Mouse (Mus musculus) left cerebral cortex, adult 2 months (tissue): ENCODE results near the gene Parp4. TPM values are rescaled to one million over a fixed set of nuclear protein-coding genes. Genes with fewer than 3 reads are reported as not detected.
A peak's percentile ranks its signal among the peaks of the same experiment; 100 is the strongest.

ENCODE experiments used
- DNase-seq, 2 experiments: peaks; one replicate each; pipeline ENCODE4 v3.0.0; 2021 to 2022; ENCODE audit warnings: low spot score in 2 of 2, mixed read lengths in 1 of 2; ENCODE audit errors: extremely low spot score in 1 of 2
- H3K27ac ChIP-seq: fragments of 200-600 bp; 2 replicates; pipeline ENCODE4 v1.8.1; 2022
- H3K4me3 ChIP-seq: fragments of 200-600 bp; 2 replicates; pipeline ENCODE4 v1.8.1; 2022
- CTCF ChIP-seq: fragments of 200-600 bp; IDR thresholded peaks from 2 replicates; pipeline ENCODE4 v1.8.1; 2022; ENCODE audit warnings: antibody characterized with exemption, mild to moderate bottlenecking, moderate library complexity
- intact Hi-C: fragments of 180-260 bp; cut with DNase I; formaldehyde crosslinking; loops from one replicate; pipeline ENCODE4 v1.15.1; 2025
- total RNA-seq, 2 experiments: library from RNA; stranded (reverse); gene quantifications; 2 replicates each; pipeline ENCODE4 v1.2.3; 2021

Gene Parp4
- total RNA-seq, 2 experiments from 2014 or later = 4.6 to 5.8 TPM

GRCm38 (mm10) chr14:56626202-56626601 lies 50.8 kb downstream of the Parp4 start:
- no peak for TF ChIP-seq CTCF
- DNase-seq = no peak
- intact Hi-C loops = no loop called here
- Histone ChIP-seq H3K27ac (no peak overlapping the region), H3K4me3 (no peak overlapping the region)

DNA sequence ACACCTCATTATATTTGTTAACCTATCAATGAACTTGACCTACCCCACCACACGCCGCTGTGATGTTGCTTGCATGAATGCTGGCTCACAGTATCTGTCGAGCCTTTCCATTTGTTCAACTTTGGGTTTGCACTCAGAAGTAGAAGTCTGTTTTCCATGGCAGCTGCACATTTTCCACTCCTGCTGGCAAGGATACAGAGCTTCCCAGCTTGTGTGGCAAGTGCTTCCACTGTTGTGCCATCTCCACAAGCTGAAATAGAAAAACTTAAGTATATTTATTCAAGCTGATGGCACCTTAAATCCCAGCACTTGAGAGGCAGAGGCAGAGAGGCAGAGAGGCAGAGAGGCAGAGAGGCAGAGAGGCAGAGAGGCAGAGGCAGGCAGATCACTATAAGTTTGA lies 52.9 kb downstream of the Parp4 start:
- DNase-seq = peak in 1 of 2 experiments; percentile 12
- no peak overlapping the region for H3K4me3 ChIP-seq
- H3K27ac ChIP-seq = no peak overlapping the region
- intact Hi-C loops = no loop called here
- TF ChIP-seq CTCF = no peak

GRCm38 (mm10) chr14:56631109-56631508 lies 55.7 kb downstream of the Parp4 start:
- Histone ChIP-seq H3K4me3 (no peak overlapping the region), H3K27ac (no peak overlapping the region)
- no peak for TF ChIP-seq CTCF
- DNase-seq = no peak
- intact Hi-C loops = no loop called here

DNA sequence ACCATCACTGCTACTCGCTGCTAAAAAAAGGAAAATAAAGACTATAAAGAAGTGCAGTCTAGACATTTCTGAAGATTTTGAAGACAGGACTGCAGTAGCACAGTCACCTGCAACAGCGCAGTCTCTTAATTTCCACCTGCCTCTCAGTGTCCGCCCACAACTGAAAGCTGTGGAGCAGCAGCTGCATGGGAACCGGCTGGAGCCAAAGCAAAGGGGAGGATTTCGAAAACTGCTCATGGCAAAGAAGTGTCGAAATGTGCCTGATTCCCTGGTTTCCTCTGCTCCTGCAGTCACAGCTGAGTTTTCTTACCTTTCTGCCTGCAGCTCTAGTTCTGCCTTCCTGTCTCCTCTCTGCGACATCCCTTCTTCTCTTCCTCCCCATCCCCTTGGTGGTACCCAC lies 71.8 kb downstream of the Parp4 start:
- intact Hi-C loops = no loop called here
- peak in 1 of 2 experiments; percentile 21 for DNase-seq
- no peak overlapping the region for H3K27ac ChIP-seq
- no peak overlapping the region for H3K4me3 ChIP-seq
- TF ChIP-seq CTCF = no peak

DNA sequence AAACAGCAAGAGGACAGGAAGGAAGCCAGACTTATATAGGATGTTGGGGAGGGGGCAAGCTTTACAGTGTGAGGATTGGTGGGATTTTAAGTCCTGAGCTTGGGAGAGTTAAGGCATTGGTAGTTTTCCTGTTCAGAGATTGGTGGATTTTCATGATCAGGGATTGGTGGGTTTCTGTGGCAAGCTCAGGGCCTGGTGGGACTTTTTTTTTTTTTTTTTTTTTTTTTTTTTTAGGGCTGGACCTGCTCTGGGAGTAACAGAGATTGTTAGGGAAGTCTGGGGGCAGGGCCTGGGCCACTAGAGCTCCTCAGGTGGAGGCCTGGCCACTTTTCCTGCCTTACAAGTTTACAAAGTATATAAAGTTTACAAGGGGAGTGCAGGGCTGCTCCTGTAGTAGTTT lies 74.0 kb downstream of the Parp4 start:
- no peak for DNase-seq
- H3K27ac ChIP-seq = no peak overlapping the region
- TF ChIP-seq CTCF = no peak
- intact Hi-C loops = no loop called here
- H3K4me3 ChIP-seq = no peak overlapping the region

DNA sequence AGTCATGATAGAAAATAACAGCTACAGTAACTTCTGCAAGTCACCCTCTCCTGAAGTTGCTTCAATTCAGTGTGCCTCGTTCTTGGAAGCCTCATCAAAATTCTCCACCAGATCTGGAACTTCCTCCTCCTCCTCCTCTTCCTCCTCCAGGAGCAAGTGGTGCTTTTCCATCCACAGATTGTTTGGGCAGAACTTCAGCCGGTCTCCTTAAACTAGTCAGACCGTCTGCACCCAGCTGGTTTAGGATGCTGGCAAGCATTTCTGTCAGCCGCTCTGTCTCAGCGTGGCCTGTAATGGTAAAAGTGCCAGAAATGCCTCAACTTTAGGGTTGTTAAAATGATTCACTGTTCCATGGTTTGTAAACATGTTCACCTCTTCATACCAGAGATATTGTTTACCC lies 90.2 kb downstream of the Parp4 start:
- Histone ChIP-seq H3K4me3 (no peak overlapping the region), H3K27ac (no peak overlapping the region)
- peak in 1 of 2 experiments; percentile 15 for DNase-seq
- no peak for TF ChIP-seq CTCF
- intact Hi-C loops = loop anchor here (5.0 kb wide), 2 partner anchors 222 to 288 kb away; partner anchors contain the start of gene Zmym2

GRCm38 (mm10) chr14:56666909-56667308 lies 91.5 kb downstream of the Parp4 start:
- no peak for DNase-seq
- no peak for TF ChIP-seq CTCF
- H3K27ac ChIP-seq = no peak overlapping the region
- H3K4me3 ChIP-seq = no peak overlapping the region
- intact Hi-C loops = loop anchor here (5.0 kb wide), 2 partner anchors 220 to 290 kb away; partner anchors contain the start of gene Zmym2

- no peak; the same call in 1 of the 2 replicates for TF ChIP-seq CTCF
- Histone ChIP-seq H3K4me3 (peak within 1 kb of the TSS; percentile 78), H3K27ac (peak within 1 kb of the TSS; percentile 93)
- DNase-seq = peak; percentile 100
- intact Hi-C loops = loop anchor here (2.0 to 5.0 kb wide), 4 partner anchors 95 to 291 kb away; partner anchors contain the start of gene Zmym2
These were observed 92.8 kb downstream of the Parp4 start, which contains the start of gene Mphosph8 for GRCm38 (mm10) chr14:56667969-56668802. TSS of gene Mphosph8 (plus strand) at chr14:56668248.

- Histone ChIP-seq H3K27ac (peak overlapping the region; percentile 93), H3K4me3 (peak overlapping the region; percentile 78)
- intact Hi-C loops = loop anchor here (2.0 to 5.0 kb wide), 4 partner anchors 96 to 292 kb away; partner anchors contain the start of gene Zmym2
- DNase-seq = no peak
- TF ChIP-seq CTCF = no peak
These were observed 93.7 kb downstream of the Parp4 start for GRCm38 (mm10) chr14:56669046-56669620.

- H3K4me3 ChIP-seq = no peak overlapping the region
- H3K27ac ChIP-seq = no peak overlapping the region
- intact Hi-C loops = loop anchor here (10.0 kb wide), 1 partner anchor 259 kb away; no protein-coding TSS in a partner anchor
- DNase-seq = no peak
- no peak for TF ChIP-seq CTCF
These were observed 110.0 kb downstream of the Parp4 start for GRCm38 (mm10) chr14:56685426-56685825.

DNA sequence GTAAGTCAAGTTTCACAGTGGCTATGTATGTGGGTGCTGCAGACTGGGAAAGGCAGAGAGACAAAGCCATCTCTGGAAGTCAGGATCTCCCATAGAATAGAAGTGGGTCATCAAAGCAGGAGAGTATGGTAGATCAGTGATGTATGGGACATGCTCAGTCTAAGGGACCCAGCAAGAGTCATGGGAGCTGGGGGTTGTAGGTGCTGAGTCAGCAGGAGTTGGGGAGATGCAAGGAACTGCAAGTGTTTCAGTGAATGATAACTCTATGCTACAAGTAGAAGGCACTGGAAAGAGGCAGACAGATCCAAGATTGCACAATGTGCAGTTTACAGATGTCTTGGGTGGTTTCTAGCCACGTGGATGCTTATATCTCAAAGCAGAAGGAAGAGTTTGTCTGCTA lies 113.7 kb downstream of the Parp4 start:
- intact Hi-C loops = loop anchor here (10.0 kb wide), 1 partner anchor 256 kb away; no protein-coding TSS in a partner anchor
- Histone ChIP-seq H3K27ac (no peak overlapping the region), H3K4me3 (no peak overlapping the region)
- DNase-seq = no peak
- TF ChIP-seq CTCF = no peak

DNA sequence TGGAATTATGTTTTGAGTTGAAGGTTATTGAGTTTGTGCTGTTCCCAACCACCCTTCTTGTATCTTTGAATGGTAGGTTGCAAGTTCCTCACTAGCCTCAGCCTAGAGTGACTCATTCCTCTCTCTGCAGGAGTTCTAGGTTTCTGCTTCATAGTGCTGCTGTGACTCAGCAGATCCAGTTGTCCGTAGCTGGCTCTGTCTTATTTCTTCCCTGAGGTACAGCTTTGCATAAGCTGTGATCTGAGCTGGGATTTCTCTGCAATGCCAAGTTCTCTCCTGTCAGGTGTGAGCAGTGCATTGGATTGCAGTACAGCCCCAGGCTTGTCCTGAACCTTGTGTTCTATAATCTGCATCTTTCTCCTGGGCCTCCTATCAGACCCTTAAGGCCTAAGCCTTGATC lies 114.3 kb downstream of the Parp4 start:
- no peak overlapping the region for H3K4me3 ChIP-seq
- intact Hi-C loops = loop anchor here (10.0 kb wide), 1 partner anchor 255 kb away; no protein-coding TSS in a partner anchor
- no peak for DNase-seq
- TF ChIP-seq CTCF = no peak
- no peak overlapping the region for H3K27ac ChIP-seq
